ENCODE assay signal across 8 mouse cellular contexts in genomic region chr17:86535827-86536656, GRCm38 (mm10). TPM values are rescaled to one million over a fixed set of nuclear protein-coding genes. Genes with fewer than 3 reads are reported as not detected.
DNase-seq lines count a peak whose midpoint lies in the region; ATAC-seq and TF ChIP-seq lines count a peak whose summit lies in the region.

No protein-coding gene starts in this region.

- WGBS in heart, embryonic 15.5 days: 9% methylated on average over 22 of the region's 22 CpGs
- 30% methylated on average over 22 of the region's 22 CpGs for WGBS in liver, embryonic 12.5 days (ENCODE audit: insufficient replicate concordance)

- peaks cover 36% of the 10 kb centered on the region for H3K4me1 ChIP-seq in heart, embryonic 15.5 days (replicated peaks)
- H3K4me1 ChIP-seq in liver, embryonic 12.5 days: peaks cover 4% of the 10 kb centered on the region; the same call in 1 of the 2 replicates

- TF ChIP-seq POLR2A in brain, embryonic 14.5 days (IDR thresholded peaks at IDR 0.05; ENCODE audit: borderline replicate concordance, extremely low read depth, insufficient read depth, insufficient read length, poor library complexity, severe bottlenecking): no peak

- peak; percentile 91 for DNase-seq in brain, embryonic 14.5 days (ENCODE audit: low read depth)
- peak; percentile 57 for DNase-seq in fibroblast of lung, adult 2 months (ENCODE audit: low read depth)
- DNase-seq in kidney, postnatal 14 days: peak; percentile 91
- DNase-seq in natural killer cell, adult 2 months (ENCODE audit: low spot score in 2 of 2): peak; percentile 55 to 66
- DNase-seq in telencephalon, adult 2 months (ENCODE audit: low read depth, low spot score): peak; percentile 81

- peak; percentile 94 for ATAC-seq in CD4-positive, CD25-positive, alpha-beta regulatory T cell, adult 4 months
- ATAC-seq in heart, embryonic 15.5 days (replicated peaks; ENCODE audit: insufficient number of reproducible peaks, insufficient read depth, low FRiP score, low read depth): 0 out of 2 replicates have a peak, but pooled peaks have one; percentile 67
- no peak for ATAC-seq in liver, embryonic 12.5 days

- H3K27ac ChIP-seq in heart, embryonic 15.5 days: peak overlapping the region; percentile 57
- H3K27ac ChIP-seq in liver, embryonic 12.5 days: no peak overlapping the region

- H3K27me3 ChIP-seq in heart, embryonic 15.5 days: no peaks in the 10 kb centered on the region
- no peaks in the 10 kb centered on the region for H3K27me3 ChIP-seq in liver, embryonic 12.5 days (replicated peaks)

- peak; percentile 82; the same call in 1 of the 2 replicates for TF ChIP-seq CTCF in brain, embryonic 14.5 days (IDR thresholded peaks at IDR 0.05; ENCODE audit: borderline replicate concordance, extremely low read depth, insufficient read depth, insufficient read length)

- H3K36me3 ChIP-seq in heart, embryonic 15.5 days: no peaks in the 10 kb centered on the region
- no peaks in the 10 kb centered on the region for H3K36me3 ChIP-seq in liver, embryonic 12.5 days

- H3K9me3 ChIP-seq in heart, embryonic 15.5 days (replicated peaks): no peaks in the 10 kb centered on the region
- H3K9me3 ChIP-seq in liver, embryonic 12.5 days (replicated peaks): no peaks in the 10 kb centered on the region

- peak overlapping the region; percentile 38 for H3K9ac ChIP-seq in heart, embryonic 15.5 days
- H3K9ac ChIP-seq in liver, embryonic 12.5 days: no peak overlapping the region

- peak overlapping the region; percentile 43 for H3K4me3 ChIP-seq in heart, embryonic 15.5 days
- H3K4me3 ChIP-seq in liver, embryonic 12.5 days: peak overlapping the region; percentile 5

- peak overlapping the region; percentile 62 for H3K4me2 ChIP-seq in heart, embryonic 15.5 days
- H3K4me2 ChIP-seq in liver, embryonic 12.5 days: peak overlapping the region; percentile 51

RNA-seq across cellular contexts. Expression of gene Gm10309, which starts 31.0 kb away (rescaled TPM):
- polyA plus RNA-seq in CD4-positive, CD25-positive, alpha-beta regulatory T cell, adult 4 months (2017; shearing (Covaris generic)): under 1 TPM; 0.41 to 0.90 TPM
- polyA plus RNA-seq in brain, embryonic 14.5 days (2012; rRNA removed): not detected in 2 replicates
- polyA plus RNA-seq in heart, embryonic 15.5 days (2015; fragmentation: Nextera tagmentation; extraction: Ambion mirVana): 0.25 and 0.39 TPM in 2 replicates
- polyA plus RNA-seq in liver, embryonic 12.5 days (2016; fragmentation: Nextera tagmentation; extraction: Ambion mirVana): 0.07 and 0.11 TPM in 2 replicates
